ENCODE assay signal across 1 mouse cellular context in the genomic region with DNA sequence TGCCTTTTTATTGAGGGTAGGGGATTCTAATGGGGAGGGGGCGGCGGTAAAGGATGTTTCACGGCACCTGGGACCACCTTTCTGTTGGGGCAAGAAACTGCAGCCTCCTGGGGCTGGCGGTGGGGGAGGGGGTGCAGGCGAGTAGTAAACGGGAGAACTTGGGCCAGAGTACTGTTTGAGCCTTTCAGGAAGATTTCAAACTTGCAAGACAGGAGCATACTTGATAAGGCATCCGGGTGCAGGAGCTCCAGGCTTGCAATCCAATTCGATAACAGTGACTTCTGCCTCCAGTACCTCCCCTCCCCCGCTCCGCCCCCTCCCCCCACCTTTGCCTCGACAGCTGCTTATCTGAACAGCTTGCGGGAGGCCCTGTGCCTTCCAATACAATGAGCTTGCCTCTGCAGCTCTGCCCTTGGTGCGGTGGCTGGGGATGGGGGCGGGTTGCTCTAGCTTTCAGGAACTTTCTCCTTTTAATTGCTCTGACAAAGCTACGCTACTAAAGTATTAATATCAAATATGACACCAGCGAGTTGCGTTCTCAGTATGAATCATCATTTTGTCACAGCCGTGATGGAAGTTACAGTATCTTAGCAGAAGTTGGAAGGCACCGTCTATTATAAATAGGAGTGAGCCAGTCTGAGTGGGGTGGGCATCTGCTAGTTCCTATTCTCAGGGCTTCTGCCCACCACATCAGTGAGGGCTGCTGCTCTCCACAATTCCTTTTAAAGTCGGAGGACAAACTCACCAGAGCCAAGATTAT.
TF ChIP-seq lines count a peak whose summit lies in the region.

No protein-coding gene starts in this region.

TF ChIP-seq in MEL, 35 proteins besides CTCF, POLR2A, EP300 and RAD21 (continued from another document):
- TF ChIP-seq RCOR1 (IDR thresholded peaks at IDR 0.05; ENCODE audit: low read depth, low read length) (0 out of 2 replicates have a peak, but pooled peaks have one; percentile 49), SMC3 (IDR thresholded peaks at IDR 0.05; ENCODE audit: low read depth, low read length) (no peak), JUND (IDR thresholded peaks at IDR 0.05; ENCODE audit: low read depth, low read length) (no peak), POLR2AphosphoS2 (IDR thresholded peaks at IDR 0.05; ENCODE audit: low read length) (peak; percentile 61; the same call in 1 of the 2 replicates), ETS1 (IDR thresholded peaks at IDR 0.05; ENCODE audit: low read depth, low read length) (peak; percentile 87), SIN3A (IDR thresholded peaks at IDR 0.05; ENCODE audit: low read length) (peak; percentile 71; the same call in 1 of the 2 replicates), MAX (IDR thresholded peaks at IDR 0.05; ENCODE audit: low read length) (peak; percentile 73), ZMIZ1 (IDR thresholded peaks at IDR 0.05; ENCODE audit: low read depth, low read length) (no peak), UBTF (IDR thresholded peaks at IDR 0.05; ENCODE audit: borderline replicate concordance, insufficient read depth, low read depth, low read length) (no peak), CHD1 (IDR thresholded peaks at IDR 0.05; ENCODE audit: low read depth, low read length) (no peak), MEF2A (IDR thresholded peaks at IDR 0.05; ENCODE audit: extremely low read depth, insufficient replicate concordance, low read depth, low read length, poor library complexity, severe bottlenecking) (0 out of 2 replicates have a peak, but pooled peaks have one; percentile 53), TCF12 (IDR thresholded peaks at IDR 0.05; ENCODE audit: low read depth, low read length) (peak; percentile 77; the same call in 1 of the 2 replicates), ZKSCAN1 (IDR thresholded peaks at IDR 0.05; ENCODE audit: low read depth, low read length) (no peak), HCFC1 (IDR thresholded peaks at IDR 0.05; ENCODE audit: low read depth, low read length) (no peak; the same call in 1 of the 2 replicates), USF1 (IDR thresholded peaks at IDR 0.05; ENCODE audit: low read depth, low read length) (no peak), MYB (IDR thresholded peaks at IDR 0.05; ENCODE audit: low read depth, low read length) (no peak), MXI1 (IDR thresholded peaks at IDR 0.05; ENCODE audit: low read depth, low read length) (peak; percentile 70; the same call in 1 of the 2 replicates), GABPA (IDR thresholded peaks at IDR 0.05; ENCODE audit: low read depth, low read length) (peak; percentile 75), ELF1 (IDR thresholded peaks at IDR 0.05; ENCODE audit: low read depth, low read length) (no peak), TBP (IDR thresholded peaks at IDR 0.05; ENCODE audit: low read depth, low read length) (0 out of 2 replicates have a peak, but pooled peaks have one; percentile 29), ZNF384 (IDR thresholded peaks at IDR 0.05; ENCODE audit: low read depth, low read length) (no peak), USF2 (IDR thresholded peaks at IDR 0.05; ENCODE audit: borderline replicate concordance in 1 of 2, insufficient read depth in 1 of 2, low read depth in 1 of 2, low read length in 2 of 2) (no peak), CHD2 (IDR thresholded peaks at IDR 0.05; ENCODE audit: low read length) (peak; percentile 65; the same call in 1 of the 2 replicates), GATA1 (IDR thresholded peaks at IDR 0.05; ENCODE audit: low read depth, low read length) (peak; percentile 80)
TF ChIP-seq in MEL: peak in this region for 20.
